Mouse (Mus musculus): Measurements from ENCODE around the gene Plcg1.

Plcg1 gene

DNA sequence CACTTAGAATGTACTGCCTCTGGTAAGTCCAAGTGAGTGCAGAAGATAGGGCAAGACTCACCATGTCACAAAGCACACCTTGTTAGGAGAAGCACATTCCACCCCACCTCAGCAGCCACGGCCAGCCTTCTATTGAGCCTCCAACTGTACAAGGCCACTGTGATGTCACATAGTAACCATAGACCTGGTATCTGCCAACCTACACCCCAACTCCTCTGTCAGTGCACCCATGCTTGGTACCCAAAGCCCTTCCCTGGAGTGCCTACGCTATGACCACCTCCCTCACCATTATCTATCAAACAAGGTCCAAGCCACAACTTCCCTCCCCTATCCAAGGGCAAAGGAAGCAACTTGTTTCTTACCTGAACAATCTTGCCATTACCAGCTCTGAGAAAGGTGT lies 37.9 kb downstream of the Plcg1 start:
- no peak for DNase-seq (ENCODE audit: extremely low spot score, low spot score)

GRCm38 (mm10) chr2:160770409-160770808 lies 39.3 kb downstream of the Plcg1 start:
- DNase-seq (ENCODE audit: extremely low spot score, low spot score) = no peak

- no peak for DNase-seq (ENCODE audit: extremely low spot score, low spot score)
These were observed 39.8 kb downstream of the Plcg1 start for GRCm38 (mm10) chr2:160770871-160771270.

DNA sequence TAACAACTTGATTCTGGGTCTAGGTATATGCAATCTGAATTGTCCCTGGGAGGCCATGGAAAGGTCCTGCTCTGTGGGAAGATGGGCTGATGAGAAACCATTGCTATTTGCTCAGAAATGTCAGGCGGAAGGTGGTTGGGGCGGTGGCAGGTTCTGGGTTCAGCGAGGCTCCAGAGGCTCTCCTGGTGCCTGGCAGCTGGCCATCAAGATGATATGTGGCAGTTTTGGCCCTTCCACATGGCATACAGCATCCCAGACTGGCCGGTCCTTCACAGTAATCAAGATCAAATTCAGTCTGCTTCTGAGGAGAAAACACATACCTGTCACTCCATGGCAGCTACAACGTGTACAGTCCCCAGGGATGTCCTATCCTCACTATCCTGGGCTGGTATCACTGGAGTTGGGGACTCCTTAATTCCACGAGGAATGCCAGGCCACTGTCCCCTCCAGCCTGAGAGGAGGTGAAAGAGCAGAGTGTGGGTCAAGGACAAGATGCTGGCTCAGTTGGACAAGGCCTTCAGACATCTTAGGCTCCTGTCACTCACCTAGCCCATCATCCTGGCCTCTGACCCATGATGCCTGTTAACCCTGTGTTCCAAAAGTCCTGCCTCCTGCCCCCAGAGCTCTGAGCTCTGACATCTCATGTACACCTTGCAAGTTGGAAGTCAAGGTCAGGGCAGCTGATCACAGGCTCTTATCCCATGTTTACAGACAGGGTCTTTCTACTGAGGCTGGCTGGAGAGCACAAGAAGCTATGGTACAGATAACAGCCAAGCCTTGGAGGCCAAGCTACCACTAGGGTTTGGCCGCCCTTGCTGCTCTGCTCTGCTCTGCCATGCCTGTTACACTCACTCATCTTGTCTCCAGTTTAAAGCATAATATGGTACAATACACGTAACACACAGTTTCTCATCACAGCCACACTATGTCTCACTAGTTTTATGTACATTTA lies 40.5 kb downstream of the Plcg1 start:
- DNase-seq (ENCODE audit: extremely low spot score, low spot score) = no peak

GRCm38 (mm10) chr2:160778034-160778433 lies 46.9 kb downstream of the Plcg1 start:
- DNase-seq (ENCODE audit: extremely low spot score, low spot score) = no peak

DNA sequence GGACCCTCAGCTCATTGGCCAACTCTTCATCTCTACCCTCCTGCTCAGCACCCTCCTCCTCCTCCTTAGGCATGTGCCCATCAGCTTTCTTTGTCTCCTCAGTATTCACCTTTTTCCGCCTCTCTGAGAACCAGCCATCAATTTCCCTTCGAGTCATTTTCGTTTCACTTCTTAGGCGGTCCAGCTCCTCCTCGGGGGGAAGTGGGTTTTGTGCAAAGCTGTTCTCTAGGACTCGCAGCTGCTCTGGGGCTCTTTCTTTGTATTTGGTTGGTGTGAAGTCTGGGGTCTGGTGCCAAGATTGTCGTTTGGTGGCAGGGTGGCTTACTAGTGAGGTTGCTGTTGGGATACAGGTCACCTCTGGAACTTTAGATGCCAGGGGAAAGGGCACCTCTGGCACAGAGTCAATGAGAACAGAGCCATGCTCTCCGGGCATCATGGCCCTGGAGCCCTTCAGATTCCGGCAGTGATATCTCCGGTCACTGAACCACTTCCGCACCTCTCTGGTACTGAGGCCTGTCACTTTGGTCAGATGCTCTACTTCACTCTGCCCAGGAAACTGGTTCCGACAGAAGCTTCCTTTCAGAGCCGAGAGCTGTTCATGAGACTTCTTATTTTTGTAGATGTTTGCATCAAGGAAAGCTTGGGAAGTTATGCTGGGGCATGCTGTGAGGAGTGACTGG lies 49.2 kb downstream of the Plcg1 start:
- DNase-seq (ENCODE audit: extremely low spot score, low spot score) = no peak

DNA sequence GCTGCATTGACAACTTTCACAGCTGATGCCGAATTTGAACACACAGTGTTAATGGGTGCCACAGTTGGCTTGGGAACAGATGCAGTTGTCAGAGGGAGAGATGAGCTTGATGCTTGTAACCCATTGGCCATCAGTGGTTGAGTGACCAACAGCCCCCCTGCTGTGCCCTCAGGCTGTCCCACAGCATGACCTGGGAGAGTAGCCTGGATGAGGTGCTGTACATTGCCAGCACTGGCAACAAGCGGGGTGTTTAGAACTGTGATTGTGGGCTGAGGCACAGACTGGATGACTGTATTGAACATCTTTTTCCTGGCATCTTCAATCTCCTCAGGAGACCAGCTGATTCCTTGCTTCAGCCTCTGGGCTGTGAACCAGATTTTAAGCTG lies 49.7 kb downstream of the Plcg1 start:
- DNase-seq (ENCODE audit: extremely low spot score, low spot score) = no peak

- no peak for DNase-seq (ENCODE audit: extremely low spot score, low spot score)
These were observed 55.2 kb downstream of the Plcg1 start for GRCm38 (mm10) chr2:160786333-160786732.

DNA sequence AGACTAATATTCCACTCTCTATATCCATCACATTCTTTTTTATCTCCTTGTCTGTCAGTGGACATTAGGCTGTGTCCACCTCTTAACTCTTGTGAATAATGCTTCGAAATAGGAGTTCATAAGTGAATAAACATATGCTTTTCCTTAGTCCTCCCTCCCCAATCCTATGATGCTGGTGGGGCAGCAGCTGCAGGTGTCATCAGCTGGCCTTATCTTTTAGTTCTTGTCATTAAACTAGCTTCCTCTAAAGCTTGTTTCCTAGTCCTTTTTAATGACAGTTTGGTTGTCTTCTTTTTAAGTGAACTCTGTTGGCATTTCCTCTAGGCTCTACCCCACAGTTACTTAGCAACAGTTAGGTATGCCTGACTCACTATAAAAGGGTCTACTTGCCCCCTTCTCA lies 57.9 kb downstream of the Plcg1 start:
- DNase-seq (ENCODE audit: extremely low spot score, low spot score) = no peak

DNA sequence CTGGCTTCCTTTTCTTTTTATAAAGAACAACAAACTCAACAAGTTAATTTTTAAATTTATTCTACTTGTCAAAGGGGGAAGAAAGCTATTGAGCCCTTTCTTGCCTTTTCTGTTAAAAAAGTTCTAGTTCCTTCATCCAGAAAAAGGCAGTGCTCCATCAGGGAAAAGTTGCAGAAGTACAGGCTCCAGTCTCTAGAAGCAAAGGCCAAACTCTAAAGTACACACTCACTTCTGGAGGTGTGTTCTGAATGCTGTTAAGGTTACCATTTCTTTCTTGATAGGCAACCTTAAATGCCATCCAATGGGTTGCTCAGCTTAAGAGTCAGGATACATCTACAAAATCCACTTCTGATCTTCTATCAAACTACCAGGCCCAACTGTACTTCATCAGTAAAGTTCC lies 58.6 kb downstream of the Plcg1 start:
- no peak for DNase-seq (ENCODE audit: extremely low spot score, low spot score)

- DNase-seq (ENCODE audit: extremely low spot score, low spot score) = no peak
These were observed 62.0 kb downstream of the Plcg1 start for GRCm38 (mm10) chr2:160793117-160793516.

- DNase-seq (ENCODE audit: extremely low spot score, low spot score) = no peak
These were observed 65.9 kb downstream of the Plcg1 start for GRCm38 (mm10) chr2:160796973-160797372.

DNA sequence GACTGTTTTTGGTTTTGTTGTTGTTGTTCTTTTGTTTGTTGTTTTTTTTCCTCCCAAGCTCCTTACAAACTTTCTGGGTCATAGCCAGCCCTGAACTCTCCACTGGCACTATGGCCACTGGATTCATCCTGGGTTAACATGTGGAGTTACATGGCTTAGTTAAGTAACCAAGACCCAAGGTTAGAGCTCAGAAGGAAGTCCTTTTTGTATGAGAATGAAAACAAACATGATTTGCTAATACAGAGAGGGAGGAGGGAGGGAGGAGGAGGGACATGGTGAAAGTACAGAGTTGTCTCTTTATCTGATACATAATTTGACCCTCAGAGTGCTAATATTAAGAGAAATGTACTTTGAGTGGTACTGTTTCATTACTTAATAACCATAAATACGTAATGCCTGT lies 67.1 kb downstream of the Plcg1 start:
- DNase-seq (ENCODE audit: extremely low spot score, low spot score) = no peak

DNA sequence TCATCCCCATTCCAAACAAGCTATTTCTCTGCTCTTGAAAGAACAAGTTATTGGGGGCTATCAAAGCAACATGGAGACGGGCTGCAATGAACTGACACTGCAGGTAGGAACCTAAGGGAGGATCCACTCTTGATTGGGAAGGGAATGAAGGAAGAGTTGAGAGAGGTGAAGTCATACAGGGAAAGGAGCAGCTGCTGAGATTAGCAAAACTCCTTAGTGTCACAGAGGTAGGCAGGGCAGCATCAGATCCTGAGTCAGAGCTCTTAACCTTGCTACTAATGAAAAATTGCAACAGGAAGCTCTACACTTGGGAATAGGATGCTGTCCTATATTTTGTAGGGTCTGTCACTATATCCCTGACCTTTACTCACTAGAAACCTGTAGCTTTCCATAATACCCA lies 69.9 kb downstream of the Plcg1 start:
- DNase-seq (ENCODE audit: extremely low spot score, low spot score) = no peak

GRCm38 (mm10) chr2:160802326-160802725 lies 71.2 kb downstream of the Plcg1 start:
- no peak for DNase-seq (ENCODE audit: extremely low spot score, low spot score)

- no peak for DNase-seq (ENCODE audit: extremely low spot score, low spot score)
These were observed 73.9 kb downstream of the Plcg1 start for GRCm38 (mm10) chr2:160804794-160805527.

GRCm38 (mm10) chr2:160806091-160806521 lies 75.0 kb downstream of the Plcg1 start:
- DNase-seq (ENCODE audit: extremely low spot score, low spot score) = no peak

DNA sequence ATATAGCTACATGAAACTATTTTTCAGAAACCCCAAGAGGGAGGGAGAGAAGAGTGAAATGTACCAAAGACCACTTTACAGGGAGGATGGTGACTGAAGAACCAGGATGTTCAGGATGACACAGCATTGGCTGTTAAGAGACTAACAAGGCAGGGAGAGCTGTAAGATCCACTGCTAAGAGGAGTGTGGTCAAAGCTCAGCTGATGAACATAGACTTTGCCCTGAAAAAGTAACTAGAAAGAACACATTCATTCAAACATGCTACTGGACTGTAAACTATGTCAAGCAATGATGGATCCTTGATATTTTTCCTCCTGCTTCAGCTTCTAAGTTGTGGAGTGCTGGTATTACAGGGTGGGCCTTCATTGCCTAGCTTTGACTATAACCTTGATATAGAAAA lies 79.3 kb downstream of the Plcg1 start:
- no peak for DNase-seq (ENCODE audit: extremely low spot score, low spot score)

- DNase-seq (ENCODE audit: extremely low spot score, low spot score) = no peak
These were observed 79.7 kb downstream of the Plcg1 start for GRCm38 (mm10) chr2:160810802-160811201.

Data from neural tube, embryonic 10.5 days (tissue).